Mouse (Mus musculus) layer of hippocampus, adult 8-10 months (tissue): ENCODE data around the gene Zdhhc3. TPM values are rescaled to one million over a fixed set of nuclear protein-coding genes. Genes with fewer than 3 reads are reported as not detected.

Experiments used
- DNase-seq, 2 experiments: peaks; one replicate each; pipeline ENCODE4 v3.0.0; 2022; ENCODE audit warnings: low spot score in 2 of 2
- total RNA-seq, 4 experiments: library from RNA; stranded (reverse); gene quantifications; 2 replicates each; pipeline ENCODE4 v1.2.4; 2022

Gene Zdhhc3
- total RNA-seq, 4 experiments from 2014 or later = 57.6 to 60.7 (median 59.0) TPM

DNA sequence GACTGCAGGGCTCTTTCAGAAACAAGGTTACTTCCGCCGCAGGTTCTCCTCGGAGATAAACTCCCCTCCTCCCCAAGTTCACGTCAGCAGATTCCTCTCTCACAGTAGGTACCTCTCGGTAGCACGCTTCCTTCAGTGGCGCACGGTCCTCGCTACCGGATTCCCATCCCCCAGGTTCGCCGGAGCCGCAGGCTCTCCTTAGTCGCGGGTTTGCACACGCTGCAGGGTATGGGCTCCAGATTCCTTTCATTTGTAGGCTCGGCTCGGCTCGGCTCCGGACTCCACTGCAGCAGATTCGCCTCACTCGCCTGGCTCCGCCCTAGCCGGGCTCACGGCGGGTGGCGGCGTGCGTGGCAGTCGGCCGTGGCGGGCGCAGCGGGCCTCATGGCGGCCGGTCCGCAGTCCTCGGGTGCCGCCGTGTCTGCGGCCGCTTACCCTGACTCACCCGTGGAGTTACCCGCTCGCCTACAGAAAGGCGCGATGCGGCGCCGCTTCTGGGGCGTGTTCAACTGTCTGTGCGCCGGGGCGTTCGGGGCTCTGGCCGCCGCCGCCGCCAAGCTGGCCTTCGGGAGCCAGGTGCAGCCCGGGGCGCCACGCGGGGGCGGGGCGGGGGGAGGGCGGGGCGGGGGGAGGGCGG is 91.9 kb downstream of the Zdhhc3 start, which contains the start of gene Tmem42:
Tmem42 (plus strand) TSS at position 332 of the 637 bp plus-strand sequence.
- peak; percentile 73 to 85 for DNase-seq

Other genes starting within 250 kb of the Zdhhc3 start
- 100 to 1,000 TPM; 151 to 196 (median 188) TPM for gene Zfp445, start 247.2 kb downstream of the Zdhhc3 start, total RNA-seq
- 1 to 10 TPM; 4.1 to 6.5 (median 5.9) TPM for gene Zkscan7, start 227.5 kb downstream of the Zdhhc3 start, total RNA-seq
- 1 to 10 TPM; 6.9 to 9.9 (median 8.2) TPM for gene Zfp105, start 190.1 kb downstream of the Zdhhc3 start, total RNA-seq
- 10 to 100 TPM; 20.9 to 24.6 (median 23.0) TPM for gene 1110059G10Rik, start 162.2 kb downstream of the Zdhhc3 start, total RNA-seq
- under 1 TPM; 0.65 to 0.99 (median 0.81) TPM for gene Kif15, start 162.2 kb downstream of the Zdhhc3 start, total RNA-seq
- 10 to 100 TPM; 22.0 to 28.7 (median 24.3) TPM for gene Tmem42, start 91.9 kb downstream of the Zdhhc3 start, total RNA-seq
- 1 to 10 TPM; 1.2 to 2.2 (median 1.9) TPM for gene Tgm4, start 78.5 kb downstream of the Zdhhc3 start, total RNA-seq
- 10 to 100 TPM; 41.0 to 52.4 (median 46.1) TPM for gene Exosc7, start within 50 bp of the Zdhhc3 start, total RNA-seq
- gene Clec3b, start 37.7 kb upstream of the Zdhhc3 start, total RNA-seq = 1 to 10 TPM; 2.1 to 3.1 (median 2.4) TPM
- gene Cdcp1, start 102.8 kb upstream of the Zdhhc3 start, total RNA-seq = under 1 TPM in 1 of 4 experiments, not detected in 3; 0.11 TPM
- gene Tmem158, start 147.6 kb upstream of the Zdhhc3 start, total RNA-seq = 10 to 100 TPM; 27.9 to 32.5 (median 31.2) TPM